Mouse (Mus musculus) telencephalon, adult 2 months (tissue): ENCODE data around the gene Ifnb1.
"Not testable (repeated sequence)": the region's sequence is repeated elsewhere in the genome, so short reads cannot be mapped to it uniquely, and the experiment has no call there.

Experiments
- DNase-seq: peaks from one replicate; pipeline ENCODE4 v3.0.0-alpha.2; 2011; ENCODE audit warnings: low read depth, low spot score

The Ifnb1 gene

DNA sequence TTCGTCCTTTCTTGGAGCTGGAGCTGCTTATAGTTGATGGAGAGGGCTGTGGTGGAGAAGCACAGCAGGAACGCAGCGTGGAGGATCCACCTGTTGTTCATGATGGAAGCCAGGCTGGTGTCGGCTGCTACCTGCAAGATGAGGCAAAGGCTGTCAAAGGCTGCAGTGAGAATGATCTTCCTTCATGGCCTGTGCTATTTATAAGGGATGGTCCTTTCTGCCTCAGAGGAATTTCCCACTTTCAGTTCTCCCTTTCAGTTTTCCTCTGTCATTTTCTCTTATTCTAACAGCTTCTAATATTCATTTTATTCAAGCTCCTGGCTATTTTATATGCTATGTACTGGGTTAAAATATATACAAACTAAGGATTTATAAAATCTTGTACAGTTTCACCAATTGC lies at the start of gene Ifnb1:
TSS of gene Ifnb1 (minus strand) at position 101 of the 400 bp plus-strand sequence.
- DNase-seq: no peak

DNA sequence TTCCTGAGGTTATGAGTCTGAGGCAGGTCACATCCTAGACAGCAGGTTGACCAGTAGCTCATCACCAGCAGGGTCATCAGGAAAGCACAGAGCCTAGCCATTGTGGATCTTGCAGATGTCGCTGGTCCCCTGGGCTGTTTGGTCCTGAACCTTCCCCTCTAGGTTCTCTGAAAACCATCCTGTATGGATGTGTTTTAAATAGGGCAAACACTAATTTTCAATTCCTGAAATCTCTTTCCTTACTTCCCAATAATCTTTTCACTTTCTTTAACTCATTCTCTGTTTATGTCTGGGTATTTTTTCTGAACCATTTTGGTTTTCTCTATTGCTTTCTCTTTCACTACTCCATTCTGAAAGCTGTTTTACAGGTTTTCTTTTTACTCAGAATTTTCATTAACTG lies 49.1 kb upstream of the Ifnb1 start, which contains the start of gene Ifna14:
TSS of gene Ifna14 (minus strand) at position 101 of the 400 bp plus-strand sequence.
- no peak for DNase-seq

DNA sequence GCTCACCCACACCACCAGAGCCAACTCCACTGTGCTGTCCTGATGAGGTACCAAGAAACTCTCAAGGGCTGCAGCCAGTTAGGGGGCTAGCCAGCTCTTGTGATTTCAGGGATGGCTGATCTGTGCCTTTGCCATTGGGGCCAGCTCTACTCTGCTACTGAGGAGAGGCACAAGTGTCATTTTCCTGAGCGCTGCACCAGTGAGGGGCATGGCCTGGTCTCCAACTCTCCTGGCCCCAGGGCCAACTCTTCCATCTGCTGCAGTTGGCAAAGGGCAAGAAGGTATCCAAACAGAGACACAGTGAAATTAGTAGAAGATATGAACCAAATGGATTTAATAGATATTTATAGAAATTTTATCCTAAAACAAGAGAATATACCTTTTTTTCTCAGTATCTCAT lies 39.2 kb upstream of the Ifnb1 start:
- no peak for DNase-seq

DNA sequence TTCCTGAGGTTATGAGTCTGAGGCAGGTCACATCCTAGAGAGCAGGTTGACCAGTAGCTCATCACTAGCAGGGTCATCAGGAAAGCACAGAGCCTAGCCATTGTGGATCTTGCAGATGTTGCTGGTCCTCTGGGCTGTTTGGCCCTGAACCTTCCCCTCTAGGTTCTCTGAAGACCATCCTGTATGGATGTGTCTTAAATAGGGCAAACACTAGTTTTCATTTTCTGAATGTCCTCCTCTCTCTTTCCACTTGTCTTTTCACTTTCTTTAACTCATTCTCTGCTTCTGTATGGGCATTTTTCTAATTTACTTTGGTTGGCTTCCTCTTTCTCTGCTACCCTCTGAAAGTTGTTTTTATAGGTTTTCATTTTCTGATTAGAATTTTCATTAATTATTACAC lies 35.6 kb upstream of the Ifnb1 start, which contains the start of gene Ifna15:
TSS of gene Ifna15 (minus strand) at position 101 of the 400 bp plus-strand sequence.
- DNase-seq: not testable (repeated sequence)

DNA sequence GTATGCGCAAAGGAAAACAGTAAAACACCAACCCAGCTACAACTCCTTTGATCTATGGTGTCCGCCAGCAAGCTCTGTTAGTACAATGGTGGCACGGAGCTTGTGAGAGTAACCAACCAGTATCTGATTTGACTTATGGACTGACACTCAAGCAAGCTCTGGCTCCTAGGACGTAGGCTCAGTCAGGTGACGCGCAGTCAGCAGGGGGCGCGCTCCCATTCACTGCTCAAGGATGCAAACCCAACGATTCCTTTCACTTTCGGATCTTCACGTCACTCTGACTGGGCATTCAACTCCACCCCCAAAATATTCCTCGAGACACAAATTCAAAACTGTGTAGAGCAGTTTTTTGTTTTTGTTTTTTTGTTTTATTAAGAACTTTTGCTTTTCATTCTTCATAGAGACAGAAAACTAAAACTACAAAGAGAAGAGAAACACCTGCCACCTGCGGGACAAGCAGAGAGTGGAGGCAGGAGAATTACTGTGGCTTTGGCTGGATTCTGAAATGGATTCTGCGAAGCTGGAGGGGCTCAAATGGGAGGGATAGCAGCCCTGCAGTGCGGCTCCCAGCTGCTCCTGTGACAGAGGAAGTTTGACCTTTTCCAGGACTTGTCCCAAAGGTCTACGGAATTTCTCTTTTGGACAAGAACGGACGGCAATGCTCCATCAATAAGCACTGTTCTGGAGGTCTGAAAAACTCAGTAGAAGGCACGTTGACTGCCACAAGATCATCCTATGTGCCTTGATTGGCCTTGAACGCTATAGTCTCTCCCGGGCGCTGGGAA lies 27.8 kb upstream of the Ifnb1 start:
- peak; percentile 40 for DNase-seq

DNA sequence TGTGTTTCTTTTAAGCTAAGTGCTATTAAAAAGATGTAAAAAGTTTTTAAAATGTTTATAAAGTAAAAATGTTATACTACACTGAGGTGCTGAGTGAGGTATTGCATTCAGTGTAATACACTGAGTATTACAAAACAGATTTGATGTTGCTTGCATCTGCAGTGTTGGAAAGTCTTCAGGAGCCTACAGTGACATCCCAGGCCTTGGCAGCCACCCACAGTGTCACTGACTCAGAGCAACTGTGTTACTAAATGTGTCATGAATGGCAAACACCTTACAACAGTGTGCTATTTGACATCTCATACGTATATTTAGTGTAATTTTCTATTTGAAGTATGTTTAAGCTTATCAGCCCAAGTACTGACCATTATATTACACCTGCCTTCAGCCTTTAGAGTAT lies 25.4 kb upstream of the Ifnb1 start:
- no peak for DNase-seq

DNA sequence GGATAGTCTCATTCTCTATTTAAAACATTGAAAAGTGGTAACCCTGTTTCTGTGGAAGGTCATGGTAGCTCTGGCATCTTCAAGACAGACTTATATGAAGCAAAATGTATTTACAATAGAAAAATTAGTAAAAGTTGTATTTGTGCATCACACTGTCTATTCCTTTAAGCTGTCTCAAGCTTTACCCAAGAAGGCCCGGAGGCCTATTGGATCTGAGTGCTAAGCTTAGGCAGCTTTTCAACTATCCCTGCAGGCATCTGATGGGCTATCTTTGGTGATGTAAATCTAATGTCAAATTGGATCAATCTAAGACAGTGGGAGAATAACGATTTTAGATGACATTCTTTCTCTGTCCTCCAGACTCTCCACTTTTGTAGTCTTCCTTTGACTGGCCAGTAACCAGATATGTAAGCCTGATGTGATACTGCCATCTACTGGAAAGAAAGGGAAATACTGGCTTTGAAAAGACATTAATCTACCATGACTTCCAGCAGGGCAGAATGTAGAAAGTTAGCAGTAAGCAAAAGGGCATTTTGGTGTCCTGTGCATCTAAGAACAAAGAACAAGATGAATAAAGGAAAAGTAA lies 21.2 kb upstream of the Ifnb1 start:
- DNase-seq: peak; percentile 51

DNA sequence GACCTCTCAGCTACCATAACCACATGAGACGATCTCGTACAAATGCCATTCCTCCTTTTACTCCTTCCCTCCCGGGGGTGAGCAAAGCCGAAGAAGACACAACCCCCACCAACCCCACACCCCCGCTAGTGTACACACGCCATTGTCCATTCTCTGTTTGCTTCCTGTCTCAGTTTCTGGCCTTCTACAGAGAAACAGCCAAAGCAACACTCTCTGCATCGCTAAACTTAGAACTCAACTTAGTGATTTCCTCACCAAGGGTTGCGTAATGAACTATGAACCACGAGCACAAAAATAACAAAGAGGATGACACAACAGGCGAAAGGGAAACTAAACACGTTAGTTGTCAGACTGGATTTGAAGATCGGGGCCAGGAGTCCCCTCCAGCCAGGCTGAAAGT lies 14.8 kb upstream of the Ifnb1 start:
- peak; percentile 13 for DNase-seq

DNA sequence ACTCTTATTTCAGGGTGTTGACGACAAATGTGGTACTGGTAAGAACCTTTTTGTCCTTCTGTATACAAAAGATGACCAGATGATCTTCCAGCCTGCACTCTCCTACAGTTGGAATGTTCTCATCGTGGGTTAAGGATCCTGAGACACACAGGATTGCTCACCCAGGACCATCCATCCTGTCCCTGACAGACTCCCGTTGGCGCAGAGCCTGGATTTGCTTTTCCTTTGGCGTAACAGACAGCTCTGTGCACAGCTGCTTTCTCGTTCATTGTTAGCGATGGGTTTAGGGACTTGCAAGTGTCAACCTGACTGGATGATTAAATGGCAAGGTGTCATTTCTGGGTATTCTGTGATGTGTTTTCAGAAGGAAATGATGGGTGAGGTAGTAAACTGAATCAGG lies 14.1 kb upstream of the Ifnb1 start:
- no peak for DNase-seq

DNA sequence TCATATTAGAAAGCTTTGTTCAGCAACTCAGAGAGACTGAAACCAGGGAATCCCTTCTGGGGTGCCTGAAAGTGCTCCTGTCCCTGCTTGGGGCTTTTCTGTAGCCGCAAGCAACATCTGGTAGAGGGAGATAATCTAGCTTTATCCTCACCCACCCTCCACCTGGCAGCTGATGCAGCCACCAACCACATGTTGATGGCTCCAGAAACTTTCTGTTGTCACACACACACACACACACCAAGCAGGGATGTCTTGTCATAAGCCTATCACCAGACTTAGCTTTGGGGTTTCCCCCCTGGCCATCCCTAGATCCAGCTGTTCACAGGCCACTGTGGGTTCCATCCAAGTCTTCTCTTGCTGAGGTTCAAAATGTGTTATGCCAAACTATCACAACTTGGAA lies 13.2 kb upstream of the Ifnb1 start:
- DNase-seq: no peak

DNA sequence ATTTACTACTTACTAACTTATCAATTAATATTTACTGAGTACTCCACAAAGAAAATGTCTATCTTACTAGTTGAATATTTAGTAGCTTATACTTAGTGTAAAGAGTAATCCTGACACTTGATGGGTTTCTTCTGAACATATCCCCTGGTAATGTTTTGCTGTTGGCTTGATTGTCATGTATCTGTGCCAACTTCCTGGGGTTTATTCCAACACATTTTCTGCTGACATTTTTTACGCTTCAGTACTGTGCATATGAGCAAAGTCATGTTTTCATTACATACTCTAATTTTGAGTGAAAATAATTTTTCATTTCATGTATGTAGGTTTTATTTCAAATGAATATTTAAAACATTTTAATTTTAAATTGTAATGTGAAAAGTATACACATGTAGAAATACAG lies 12.3 kb upstream of the Ifnb1 start:
- no peak for DNase-seq

DNA sequence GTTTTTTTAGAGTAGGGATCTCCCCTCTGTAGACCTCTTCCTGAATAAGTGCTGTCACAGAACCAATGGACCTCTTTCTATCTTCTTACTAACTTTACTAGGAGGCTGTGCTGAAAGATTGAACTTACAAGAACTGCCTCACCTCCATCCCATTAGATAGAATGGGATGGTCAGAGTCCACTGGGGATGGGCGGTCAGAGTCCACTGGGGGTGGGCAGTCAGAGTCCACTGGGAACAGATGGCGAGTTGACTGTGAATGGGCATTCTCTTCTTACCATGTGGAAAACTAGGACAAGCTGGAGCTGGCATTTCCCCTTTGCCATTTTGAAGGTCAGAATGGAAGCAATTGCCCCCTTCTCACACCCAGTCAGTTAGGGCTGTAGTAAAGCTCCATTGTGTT lies 10.9 kb upstream of the Ifnb1 start:
- no peak for DNase-seq

DNA sequence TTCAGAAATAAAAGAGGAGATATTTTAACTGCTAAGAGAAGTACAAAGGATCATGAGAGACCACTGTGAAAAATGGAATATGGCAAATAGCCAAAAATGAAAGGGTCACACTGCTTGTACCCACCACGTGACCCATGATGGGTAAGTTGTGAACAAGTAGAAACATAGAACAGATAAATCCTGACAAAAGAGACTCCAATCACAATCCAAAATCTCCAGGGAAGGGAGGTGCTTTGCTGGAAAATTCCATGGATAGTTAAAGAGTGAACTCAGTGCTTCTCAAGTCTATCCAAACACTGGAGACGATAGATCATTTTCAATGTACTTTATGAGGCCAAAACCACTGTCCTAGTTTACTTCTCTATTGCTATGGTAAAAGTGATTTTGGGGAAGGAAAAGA lies 8.3 kb upstream of the Ifnb1 start:
- DNase-seq: no peak

DNA sequence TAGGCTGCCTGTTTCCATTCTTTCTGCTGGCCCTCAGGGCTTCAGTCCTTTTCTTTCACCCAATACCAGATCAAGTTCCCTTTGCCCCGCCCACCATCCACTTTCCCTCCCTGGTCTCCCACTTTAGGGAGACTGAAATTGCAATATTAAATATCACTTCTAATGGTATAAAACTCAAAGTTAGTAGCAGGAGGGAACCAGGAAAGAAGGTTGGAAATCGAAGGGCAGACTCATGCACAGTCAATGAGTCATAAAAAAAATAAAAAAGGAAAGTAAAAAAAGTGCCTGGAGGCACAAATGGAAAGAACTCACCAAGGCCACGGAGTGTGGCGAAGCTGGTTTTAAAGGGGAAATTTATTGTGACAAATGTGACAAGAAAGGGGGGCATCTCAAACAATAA lies 7.7 kb upstream of the Ifnb1 start:
- no peak for DNase-seq

DNA sequence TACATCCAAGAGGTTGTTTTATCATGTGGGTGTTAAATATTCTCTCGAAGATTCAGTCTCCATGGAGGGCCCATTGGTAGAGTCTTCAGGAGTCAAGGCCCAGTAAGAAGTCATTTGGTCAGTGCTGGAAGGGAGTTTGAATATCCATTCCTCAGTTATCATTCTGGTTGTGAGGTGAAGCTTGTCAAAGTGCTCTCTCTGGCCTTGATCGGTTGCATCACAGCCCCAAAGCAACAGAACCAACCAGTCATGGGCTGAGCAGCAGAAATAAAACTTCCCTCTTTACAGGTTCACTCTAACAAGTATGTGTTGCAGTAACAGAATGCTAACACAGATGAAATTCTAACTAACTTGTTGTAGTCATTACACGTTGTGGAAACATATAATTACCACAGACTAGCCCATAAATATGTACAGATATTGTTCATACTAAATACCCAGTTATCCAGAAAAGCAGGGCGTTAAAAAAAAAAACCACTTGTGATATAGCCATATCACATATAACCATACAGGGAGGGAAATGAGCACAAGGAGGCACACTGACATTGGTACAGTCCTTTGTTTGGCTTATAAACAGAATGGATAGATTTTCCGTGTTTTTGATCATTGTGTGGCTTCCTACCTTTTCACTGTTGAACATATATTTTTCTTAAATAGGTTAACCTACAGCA lies 3.9 kb upstream of the Ifnb1 start:
- DNase-seq: no peak

DNA sequence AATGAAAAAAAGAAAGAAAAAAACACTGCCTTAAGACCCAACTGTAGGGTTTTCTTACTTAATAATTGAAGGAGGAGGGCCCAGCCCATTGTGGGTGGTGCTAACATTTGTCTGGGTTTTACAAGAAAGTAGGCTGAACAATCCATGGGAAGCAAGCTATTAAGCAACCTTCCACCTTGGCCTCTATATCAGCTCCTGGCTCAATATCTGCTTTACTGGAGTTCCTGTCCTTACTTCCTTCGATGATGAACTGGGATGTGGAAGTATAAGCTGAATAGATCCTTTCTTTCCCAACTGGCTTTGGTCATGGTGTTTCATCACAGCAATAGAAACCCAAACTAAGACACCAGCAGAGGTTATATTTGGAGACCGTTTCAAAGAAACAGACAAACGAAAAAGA lies 2.8 kb upstream of the Ifnb1 start:
- no peak for DNase-seq

DNA sequence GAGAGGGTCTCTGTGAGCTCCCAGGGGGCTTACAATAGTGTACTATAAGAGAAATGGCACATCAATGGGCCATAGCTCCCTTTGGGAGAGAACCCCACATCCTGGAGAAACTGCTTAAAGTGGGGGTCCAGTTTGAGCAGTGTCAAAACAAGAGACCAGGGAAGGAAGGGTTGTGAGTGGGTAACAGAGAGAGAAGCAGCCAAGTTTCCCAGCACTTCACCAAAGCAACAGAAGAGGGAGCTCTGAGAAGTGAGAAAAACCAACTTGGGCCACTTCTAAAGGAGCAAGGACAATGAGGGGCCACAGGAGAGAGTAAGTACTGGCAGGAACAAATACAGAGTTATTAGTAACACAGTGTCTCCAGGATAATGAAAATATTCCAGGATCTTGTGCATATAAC lies 667 bp upstream of the Ifnb1 start:
- no peak for DNase-seq

DNA sequence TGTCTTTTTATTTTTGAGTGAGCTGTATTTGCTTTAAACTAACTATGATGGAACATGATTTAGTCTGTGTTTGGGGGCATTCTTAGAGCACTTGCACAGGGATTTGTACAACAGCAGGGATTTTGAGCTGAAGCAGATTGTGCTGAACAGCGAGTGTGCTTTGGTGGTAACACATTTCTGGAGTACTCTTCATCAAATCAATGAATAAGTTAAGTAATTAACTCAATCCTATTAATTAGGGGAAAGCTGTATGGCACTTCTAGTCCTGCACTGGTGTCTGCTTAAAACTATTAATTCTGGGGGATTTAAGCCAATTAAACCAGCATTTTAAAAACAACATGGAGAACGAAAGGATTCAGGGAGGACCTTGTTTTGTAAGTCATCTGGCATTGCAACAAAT lies 4.6 kb downstream of the Ifnb1 start:
- no peak for DNase-seq

DNA sequence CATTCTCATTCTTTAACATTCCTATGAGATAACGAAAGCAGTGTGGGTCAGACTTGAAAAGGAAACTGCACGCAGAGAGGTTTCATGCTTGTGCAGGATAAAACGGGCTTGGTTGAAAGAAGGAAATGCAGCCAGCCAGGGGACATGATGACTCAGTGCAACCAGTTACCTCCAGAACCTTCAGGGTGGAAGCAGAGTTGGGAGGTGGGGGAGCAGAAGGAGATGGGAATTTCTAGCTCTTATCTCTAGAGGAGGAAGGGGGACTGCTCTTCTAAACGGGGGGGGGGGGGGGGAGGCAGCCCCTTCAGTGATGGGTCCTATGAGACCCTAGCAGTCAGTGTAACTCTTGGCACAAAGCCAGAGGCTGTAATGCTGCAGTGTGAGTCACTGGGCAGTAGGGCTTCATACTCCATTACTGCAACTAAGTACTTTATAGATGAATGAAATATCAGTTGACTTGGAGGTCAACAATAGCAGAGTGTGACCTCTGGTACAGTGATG lies 6.8 kb downstream of the Ifnb1 start:
- peak; percentile 15 for DNase-seq

DNA sequence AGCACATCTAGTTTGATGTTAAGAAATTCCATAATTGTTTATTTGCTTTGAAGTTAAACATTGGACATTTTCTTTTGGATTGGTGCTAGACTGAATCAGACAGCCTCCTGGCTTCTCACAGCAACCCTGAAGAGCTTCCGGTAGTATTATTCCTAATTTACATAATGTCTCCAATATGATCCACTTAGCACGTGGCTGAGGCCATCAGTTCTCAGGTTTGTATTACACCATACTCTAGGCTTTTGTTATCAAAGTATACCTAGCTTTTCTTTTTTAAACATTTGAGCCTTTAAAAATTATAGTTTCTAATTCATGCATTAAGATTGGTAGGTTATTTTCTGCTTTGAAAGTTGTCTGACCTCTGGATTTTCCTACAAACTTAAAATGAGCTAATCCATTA lies 7.3 kb downstream of the Ifnb1 start:
- DNase-seq: no peak

DNA sequence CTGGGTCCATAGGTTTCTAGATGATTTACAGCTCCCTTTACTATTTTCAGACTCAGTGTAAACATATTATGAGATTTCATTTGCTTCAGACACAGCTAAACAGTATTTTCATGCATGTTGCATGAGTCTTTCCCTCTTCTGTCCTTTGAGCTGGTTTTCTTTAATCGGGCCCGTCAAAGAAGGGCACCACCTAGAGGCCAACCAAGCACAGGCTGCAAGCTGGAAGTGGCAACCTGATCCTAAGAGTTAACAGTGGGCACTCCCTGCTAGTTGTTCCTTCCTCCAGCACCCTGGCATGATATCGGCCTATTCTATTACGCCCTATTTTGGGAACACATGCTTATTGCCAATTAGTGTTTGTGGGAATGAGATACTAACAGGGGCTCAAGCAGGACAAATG lies 8.2 kb downstream of the Ifnb1 start:
- no peak for DNase-seq

DNA sequence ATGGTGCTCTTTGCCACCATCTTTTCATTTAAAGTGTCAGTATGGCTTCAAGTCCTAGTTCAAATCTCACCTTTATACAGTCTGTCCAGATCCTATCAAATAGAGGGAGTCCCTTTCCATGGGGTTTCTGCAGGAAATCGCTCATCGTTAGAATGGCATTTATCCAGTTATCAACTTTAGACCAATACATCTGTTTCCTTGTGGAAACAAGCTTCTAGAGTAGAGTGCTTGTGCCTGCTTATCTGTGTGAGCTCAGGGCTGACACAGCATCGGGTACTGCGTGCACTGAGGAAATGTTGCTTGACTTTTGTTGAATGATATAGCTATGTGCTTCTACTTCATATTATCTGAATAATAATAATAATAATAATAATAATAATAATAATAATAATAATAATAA lies 8.8 kb downstream of the Ifnb1 start:
- no peak for DNase-seq

DNA sequence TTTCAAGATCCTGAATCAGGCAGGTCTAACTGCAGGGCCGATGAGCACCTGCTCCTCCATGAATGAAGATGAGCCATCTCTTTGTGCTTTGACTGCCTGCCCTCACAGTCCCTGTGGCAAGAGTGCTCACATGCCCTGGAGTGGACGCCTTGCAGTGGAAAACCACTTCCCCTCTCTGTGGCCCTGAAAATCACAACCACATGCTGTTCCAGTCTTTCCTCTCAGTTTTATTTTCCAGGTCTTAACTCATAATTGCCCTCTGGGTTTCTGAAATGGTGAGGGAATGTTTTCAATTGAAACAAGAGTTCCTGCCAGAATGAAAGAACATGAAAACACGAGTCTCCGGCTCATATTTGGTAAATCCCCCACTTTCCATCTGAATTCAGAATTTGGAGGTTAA lies 18.8 kb downstream of the Ifnb1 start:
- DNase-seq: no peak
